Mouse (Mus musculus): Measurements from ENCODE around the gene Ift43.

Ift43 gene

GRCm38 (mm10) chr12:86077736-86078135, 4.6 kb upstream of the Ift43 start:
- in situ Hi-C loops (cut with MboI; ENCODE audit: unreplicated experiment in 2 of 2): loop anchor here (5.0 to 25.0 kb wide), 8 partner anchors 35 to 740 kb away; partner anchors contain the start of gene Nek9 (in 1 of the 2)

GRCm38 (mm10) chr12:86078176-86078552, 4.2 kb upstream of the Ift43 start:
- in situ Hi-C loops (cut with MboI; ENCODE audit: unreplicated experiment in 2 of 2): loop anchor here (5.0 to 25.0 kb wide), 8 partner anchors 34 to 741 kb away; partner anchors contain the start of gene Nek9 (in 1 of the 2)

GRCm38 (mm10) chr12:86078553-86079201, 3.7 kb upstream of the Ift43 start, which contains the start of gene Tgfb3:
Tgfb3 (minus strand) TSS chr12:86079041.
- in situ Hi-C loops (cut with MboI; ENCODE audit: unreplicated experiment in 2 of 2): loop anchor here (5.0 to 25.0 kb wide), 8 partner anchors 34 to 741 kb away; partner anchors contain the start of gene Nek9 (in 1 of the 2)

- in situ Hi-C loops (cut with MboI; ENCODE audit: unreplicated experiment in 2 of 2): loop anchor here (5.0 to 25.0 kb wide), 8 partner anchors 33 to 742 kb away; partner anchors contain the start of gene Nek9 (in 1 of the 2)
Measured at GRCm38 (mm10) chr12:86079202-86079667, 3.1 kb upstream of the Ift43 start.

GRCm38 (mm10) chr12:86085873-86086272, 3.5 kb downstream of the Ift43 start:
- in situ Hi-C loops (cut with MboI; ENCODE audit: unreplicated experiment in 2 of 2): loop anchor here in 1 of 2 experiments (25.0 kb wide), 1 partner anchor 749 kb away; the partner anchor contains the start of gene Nek9

GRCm38 (mm10) chr12:86086550-86086949, 4.2 kb downstream of the Ift43 start:
- in situ Hi-C loops (cut with MboI; ENCODE audit: unreplicated experiment in 2 of 2): loop anchor here in 1 of 2 experiments (25.0 kb wide), 1 partner anchor 749 kb away; the partner anchor contains the start of gene Nek9

- in situ Hi-C loops (cut with MboI; ENCODE audit: unreplicated experiment in 2 of 2): loop anchor here in 1 of 2 experiments (25.0 kb wide), 1 partner anchor 751 kb away; the partner anchor contains the start of gene Nek9
Measured at GRCm38 (mm10) chr12:86088042-86088441, 5.7 kb downstream of the Ift43 start.

GRCm38 (mm10) chr12:86090764-86091163, 8.4 kb downstream of the Ift43 start:
- in situ Hi-C loops (cut with MboI; ENCODE audit: unreplicated experiment in 2 of 2): loop anchor here in 1 of 2 experiments (25.0 kb wide), 1 partner anchor 753 kb away; the partner anchor contains the start of gene Nek9

GRCm38 (mm10) chr12:86091601-86092132, 9.3 kb downstream of the Ift43 start:
- in situ Hi-C loops (cut with MboI; ENCODE audit: unreplicated experiment in 2 of 2): loop anchor here in 1 of 2 experiments (25.0 kb wide), 1 partner anchor 754 kb away; the partner anchor contains the start of gene Nek9

GRCm38 (mm10) chr12:86094075-86094474, 11.7 kb downstream of the Ift43 start:
- in situ Hi-C loops (cut with MboI; ENCODE audit: unreplicated experiment in 2 of 2): loop anchor here in 1 of 2 experiments (25.0 kb wide), 1 partner anchor 757 kb away; the partner anchor contains the start of gene Nek9

- in situ Hi-C loops (cut with MboI; ENCODE audit: unreplicated experiment in 2 of 2): loop anchor here in 1 of 2 experiments (25.0 kb wide), 1 partner anchor 759 kb away; the partner anchor contains the start of gene Nek9
Measured at GRCm38 (mm10) chr12:86095806-86096205, 13.5 kb downstream of the Ift43 start.

- in situ Hi-C loops (cut with MboI; ENCODE audit: unreplicated experiment in 2 of 2): loop anchor here in 1 of 2 experiments (25.0 kb wide), 1 partner anchor 760 kb away; the partner anchor contains the start of gene Nek9
Measured at GRCm38 (mm10) chr12:86097781-86098180, 15.4 kb downstream of the Ift43 start.

GRCm38 (mm10) chr12:86100711-86101110, 18.4 kb downstream of the Ift43 start:
- in situ Hi-C loops (cut with MboI; ENCODE audit: unreplicated experiment in 2 of 2): loop anchor here in 1 of 2 experiments (25.0 kb wide), 1 partner anchor 763 kb away; the partner anchor contains the start of gene Nek9

- in situ Hi-C loops (cut with MboI; ENCODE audit: unreplicated experiment in 2 of 2): loop anchor here in 1 of 2 experiments (25.0 kb wide), 1 partner anchor 765 kb away; the partner anchor contains the start of gene Nek9
Measured at GRCm38 (mm10) chr12:86102686-86103085, 20.3 kb downstream of the Ift43 start.

GRCm38 (mm10) chr12:86103391-86103790, 21.1 kb downstream of the Ift43 start:
- in situ Hi-C loops (cut with MboI; ENCODE audit: unreplicated experiment in 2 of 2): loop anchor here in 1 of 2 experiments (25.0 kb wide), 1 partner anchor 766 kb away; the partner anchor contains the start of gene Nek9

- in situ Hi-C loops (cut with MboI; ENCODE audit: unreplicated experiment in 2 of 2): loop anchor here in 1 of 2 experiments (25.0 kb wide), 1 partner anchor 767 kb away; the partner anchor contains the start of gene Nek9
Measured at GRCm38 (mm10) chr12:86103852-86104251, 21.5 kb downstream of the Ift43 start.

GRCm38 (mm10) chr12:86104297-86104696, 22.0 kb downstream of the Ift43 start:
- in situ Hi-C loops (cut with MboI; ENCODE audit: unreplicated experiment in 2 of 2): loop anchor here in 1 of 2 experiments (25.0 kb wide), 1 partner anchor 767 kb away; the partner anchor contains the start of gene Nek9

GRCm38 (mm10) chr12:86105546-86105945, 23.2 kb downstream of the Ift43 start:
- in situ Hi-C loops (cut with MboI; ENCODE audit: unreplicated experiment in 2 of 2): loop anchor here in 1 of 2 experiments (25.0 kb wide), 1 partner anchor 768 kb away; the partner anchor contains the start of gene Nek9

- in situ Hi-C loops (cut with MboI; ENCODE audit: unreplicated experiment in 2 of 2): loop anchor here in 1 of 2 experiments (25.0 kb wide), 1 partner anchor 769 kb away; the partner anchor contains the start of gene Nek9
Measured at GRCm38 (mm10) chr12:86106086-86106485, 23.7 kb downstream of the Ift43 start.

- in situ Hi-C loops (cut with MboI; ENCODE audit: unreplicated experiment in 2 of 2): loop anchor here in 1 of 2 experiments (25.0 kb wide), 1 partner anchor 770 kb away; the partner anchor contains the start of gene Nek9
Measured at GRCm38 (mm10) chr12:86107645-86108044, 25.3 kb downstream of the Ift43 start.
